Mouse (Mus musculus) stomach, postnatal 0 days (tissue): ENCODE results near the gene Ptprn2. TPM values are rescaled to one million over a fixed set of nuclear protein-coding genes. Genes with fewer than 3 reads are reported as not detected.
A peak's percentile ranks its signal among the peaks of the same experiment; 100 is the strongest.

Experiments used
- ATAC-seq: fragments of 200-750 bp; cut with Nextera tagmentation; 2 replicates; pipeline ENCODE4 v1.8.0; 2017; ENCODE audit not compliant: low FRiP score, low TSS enrichment
- DNase-seq: peaks from one replicate; pipeline ENCODE4 v3.0.0-alpha.2; 2016; ENCODE audit warnings: low spot score
- H3K27ac ChIP-seq: fragments of 300-500 bp; sonication (generic); replicated peaks from 2 replicates; pipeline ENCODE4 v1.5.1; 2014; ENCODE audit warnings: mild to moderate bottlenecking, control low read depth
- H3K27me3 ChIP-seq: fragments of 300-500 bp; sonication (generic); 2 replicates; pipeline ENCODE4 v1.6.1; 2014; ENCODE audit warnings: low read length; ENCODE audit not compliant: control insufficient read depth, insufficient read depth
- H3K36me3 ChIP-seq: fragments of 300-500 bp; sonication (generic); 2 replicates; pipeline ENCODE4 v1.6.1; 2014; ENCODE audit warnings: low read length, mixed read lengths; ENCODE audit not compliant: control insufficient read depth, insufficient read depth
- H3K4me1 ChIP-seq: fragments of 300-500 bp; sonication (generic); replicated peaks from 2 replicates; pipeline ENCODE4 v1.6.1; 2014; ENCODE audit warnings: antibody characterized with exemption; ENCODE audit not compliant: control insufficient read depth, insufficient read depth
- H3K4me2 ChIP-seq: fragments of 300-500 bp; sonication (generic); replicated peaks from 2 replicates; pipeline ENCODE4 v1.6.1; 2014; ENCODE audit warnings: low read depth, mild to moderate bottlenecking, control low read depth, moderate library complexity
- H3K4me3 ChIP-seq: fragments of 300-500 bp; sonication (generic); 2 replicates; pipeline ENCODE4 v1.5.1; 2014; ENCODE audit warnings: low read depth, low read length, control low read depth
- H3K9ac ChIP-seq: fragments of 300-500 bp; sonication (generic); 2 replicates; pipeline ENCODE4 v1.6.1; 2014; ENCODE audit warnings: mild to moderate bottlenecking, low read length, control low read depth, mixed read lengths
- H3K9me3 ChIP-seq: fragments of 300-500 bp; sonication (generic); 2 replicates; pipeline ENCODE4 v1.6.1; 2016; ENCODE audit warnings: low read length; ENCODE audit not compliant: control insufficient read depth
- CTCF ChIP-seq: IDR thresholded peaks from 2 replicates; pipeline ENCODE4 v1.5.1; 2016; ENCODE audit warnings: antibody characterized with exemption, low read depth, mild to moderate bottlenecking, moderate library complexity
- EP300 ChIP-seq: optimal IDR thresholded peaks from 2 replicates; pipeline ENCODE3; 2016; ENCODE audit warnings: antibody characterized with exemption
- WGBS: fragments of 180-500 bp; shearing (Covaris S2); extraction: QIAGEN DNeasy Blood & Tissue Kit; methylation state at CpG from one replicate; pipeline ENCODE4 v1.1.7; 2014; 5-methylcytosine and 5-hydroxymethylcytosine counted together
- polyA plus RNA-seq: library from polyadenylated mRNA; unstranded; fragments of >200 nt; fragmentation: Nextera tagmentation; extraction: Ambion mirVana; gene quantifications from 2 replicates; pipeline ENCODE4 v1.2.1, GENCODE M21; 2015

The Ptprn2 gene
- polyA plus RNA-seq, 1 experiment from 2014 or later = 6.0 TPM

- TF ChIP-seq CTCF (peak; percentile 8; the same call in 1 of the 2 replicates), EP300 (no peak)
- Histone ChIP-seq H3K4me2 (no peak overlapping the region), H3K27me3 (no peaks in the 10 kb centered on the region), H3K9ac (no peak overlapping the region), H3K9me3 (no peaks in the 10 kb centered on the region), H3K36me3 (no peaks in the 10 kb centered on the region), H3K4me1 (no peaks in the 10 kb centered on the region), H3K4me3 (no peak overlapping the region), H3K27ac (no peak overlapping the region)
- WGBS = 67% methylated on average over 1 of the region's 1 CpGs
- DNase-seq (no peak), ATAC-seq (no peak)
Measured at GRCm38 (mm10) chr12:117213531-117213930, 728.0 kb downstream of the Ptprn2 start.

- H3K36me3 ChIP-seq = no peaks in the 10 kb centered on the region
- DNase-seq (no peak), ATAC-seq (no peak)
- H3K4me1 ChIP-seq = no peaks in the 10 kb centered on the region
- H3K9ac ChIP-seq = no peak overlapping the region
- 60% methylated on average over 4 of the region's 4 CpGs for WGBS
- no peaks in the 10 kb centered on the region for H3K27me3 ChIP-seq
- no peak overlapping the region for H3K4me3 ChIP-seq
- no peak overlapping the region for H3K4me2 ChIP-seq
- no peak for TF ChIP-seq CTCF
- TF ChIP-seq EP300 = no peak
- no peaks in the 10 kb centered on the region for H3K9me3 ChIP-seq
- H3K27ac ChIP-seq = no peak overlapping the region
Measured at GRCm38 (mm10) chr12:117214272-117214671, 728.8 kb downstream of the Ptprn2 start.

- no peak overlapping the region for H3K4me3 ChIP-seq
- DNase-seq (no peak), ATAC-seq (no peak)
- H3K27me3 ChIP-seq = no peaks in the 10 kb centered on the region
- no peaks in the 10 kb centered on the region for H3K9me3 ChIP-seq
- H3K9ac ChIP-seq = no peak overlapping the region
- TF ChIP-seq CTCF (no peak), EP300 (no peak)
- no peak overlapping the region for H3K27ac ChIP-seq
- no peaks in the 10 kb centered on the region for H3K36me3 ChIP-seq
- 75% methylated on average over 5 of the region's 5 CpGs for WGBS
- no peak overlapping the region for H3K4me2 ChIP-seq
- no peaks in the 10 kb centered on the region for H3K4me1 ChIP-seq
Measured at GRCm38 (mm10) chr12:117214919-117215318, 729.4 kb downstream of the Ptprn2 start.

DNA sequence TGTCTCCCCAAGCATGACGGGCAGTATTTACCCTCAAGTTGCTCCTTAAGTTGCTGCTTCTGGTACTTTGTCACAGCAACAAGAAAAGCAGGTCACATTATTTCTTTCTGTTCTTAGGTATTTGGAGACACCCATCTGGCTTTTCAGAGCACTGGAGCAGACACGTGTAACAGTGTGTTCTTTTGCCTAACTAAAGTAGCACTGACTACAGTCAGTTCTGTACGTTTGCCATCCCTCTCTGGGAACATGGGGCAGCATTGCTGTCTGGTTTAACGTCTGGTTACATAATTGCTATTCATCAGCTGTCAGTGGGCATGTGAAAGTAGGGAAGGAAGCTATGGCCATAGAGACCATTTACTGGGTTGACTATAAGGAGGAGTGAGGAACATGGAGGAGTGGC lies 736.4 kb downstream of the Ptprn2 start:
- Histone ChIP-seq H3K4me3 (no peak overlapping the region), H3K27me3 (no peaks in the 10 kb centered on the region), H3K9me3 (no peaks in the 10 kb centered on the region), H3K27ac (no peak overlapping the region), H3K4me1 (no peaks in the 10 kb centered on the region), H3K9ac (no peak overlapping the region), H3K36me3 (no peaks in the 10 kb centered on the region), H3K4me2 (no peak overlapping the region)
- TF ChIP-seq EP300 = no peak
- TF ChIP-seq CTCF = no peak
- DNase-seq (no peak), ATAC-seq (no peak)
- 67% methylated on average over 4 of the region's 4 CpGs for WGBS

- Histone ChIP-seq H3K27ac (no peak overlapping the region), H3K27me3 (no peaks in the 10 kb centered on the region), H3K9me3 (no peaks in the 10 kb centered on the region), H3K4me1 (no peaks in the 10 kb centered on the region), H3K9ac (no peak overlapping the region), H3K4me2 (no peak overlapping the region), H3K4me3 (no peak overlapping the region), H3K36me3 (no peaks in the 10 kb centered on the region)
- 66% methylated on average over 1 of the region's 1 CpGs for WGBS
- TF ChIP-seq CTCF (no peak), EP300 (no peak)
- DNase-seq = no peak
- ATAC-seq = no peak
Measured at GRCm38 (mm10) chr12:117224036-117224435, 738.5 kb downstream of the Ptprn2 start.

- H3K4me3 ChIP-seq = no peak overlapping the region
- ATAC-seq = no peak; the same call in 1 of the 2 replicates
- no peak overlapping the region for H3K9ac ChIP-seq
- H3K27me3 ChIP-seq = no peaks in the 10 kb centered on the region
- 58% methylated on average over 3 of the region's 3 CpGs for WGBS
- H3K4me1 ChIP-seq = no peaks in the 10 kb centered on the region
- no peak for DNase-seq
- TF ChIP-seq CTCF (no peak), EP300 (no peak)
- no peak overlapping the region for H3K27ac ChIP-seq
- H3K9me3 ChIP-seq = no peaks in the 10 kb centered on the region
- no peaks in the 10 kb centered on the region for H3K36me3 ChIP-seq
- no peak overlapping the region for H3K4me2 ChIP-seq
Measured at GRCm38 (mm10) chr12:117227236-117227635, 741.7 kb downstream of the Ptprn2 start.
